Mouse (Mus musculus) G1E (cell line): Measurements from ENCODE around the gene Pdzd3. TPM values are rescaled to one million over a fixed set of nuclear protein-coding genes. Genes with fewer than 3 reads are reported as not detected.

Experiments
- ATAC-seq: 2 replicates; pipeline ENCODE4 v1.8.0; 2016; ENCODE audit warnings: mild to moderate bottlenecking; ENCODE audit not compliant: insufficient number of reproducible peaks, poor library complexity, low FRiP score, severe bottlenecking; ENCODE audit errors: extremely low read depth
- DNase-seq: peaks from one replicate; pipeline ENCODE4 v3.0.0; 2012; ENCODE audit warnings: low spot score
- H3K27me3 ChIP-seq: 2 replicates; pipeline ENCODE4 v1.6.1; 2012; ENCODE audit warnings: mild to moderate bottlenecking, low read length, inconsistent platforms; ENCODE audit not compliant: insufficient read depth
- H3K36me3 ChIP-seq: replicated peaks from 2 replicates; pipeline ENCODE3; 2012; ENCODE audit warnings: mild to moderate bottlenecking, inconsistent platforms
- H3K4me1 ChIP-seq: 2 replicates; pipeline ENCODE4 v1.6.1; 2012; ENCODE audit warnings: low read depth, low read length, inconsistent platforms, mixed read lengths; ENCODE audit not compliant: insufficient read depth
- H3K4me3 ChIP-seq: 2 replicates; pipeline ENCODE4 v1.5.1; 2012; ENCODE audit warnings: low read depth, mild to moderate bottlenecking, inconsistent platforms, low read length, moderate library complexity, mixed read lengths
- H3K9me3 ChIP-seq: replicated peaks from 2 replicates; pipeline ENCODE4 v1.6.1; 2012; ENCODE audit warnings: inconsistent platforms
- CTCF ChIP-seq: IDR thresholded peaks from 2 replicates; pipeline ENCODE4 v1.5.1; 2012; ENCODE audit warnings: low read depth, low read length, inconsistent platforms, mixed read lengths
- GATA1 ChIP-seq: IDR thresholded peaks from 2 replicates; pipeline ENCODE4 v1.6.1; 2012; ENCODE audit warnings: borderline replicate concordance, low read length, inconsistent platforms, mixed read lengths
- GATA2 ChIP-seq: IDR thresholded peaks from 2 replicates; pipeline ENCODE4 v1.6.1; 2012; ENCODE audit warnings: low read depth, low read length, inconsistent platforms, borderline replicate concordance
- POLR2AphosphoS5 ChIP-seq: IDR thresholded peaks from 2 replicates; pipeline ENCODE4 v1.6.1; 2012; ENCODE audit warnings: low read depth, low read length, inconsistent platforms; ENCODE audit not compliant: insufficient replicate concordance
- TAL1 ChIP-seq: conservative IDR thresholded peaks from 2 replicates; pipeline ENCODE4 v1.6.1; 2012; ENCODE audit warnings: low read depth, low read length, inconsistent platforms, mixed read lengths
- polyA plus RNA-seq: library from polyadenylated mRNA; stranded (reverse); fragments of >175 nt; gene quantifications from 2 replicates; pipeline ENCODE4 v1.2.3, GENCODE M21; 2012
- total RNA-seq, 2 experiments: library from RNA; stranded (forward) in 1 of 2; stranded (reverse) in 1 of 2; fragments of 200-1000 nt in 1 of 2; fragments of >200 nt in 1 of 2; fragmentation: Nextera tagmentation in 1 of 2; gene quantifications; 2 replicates each; pipeline ENCODE4 v1.2.3; 2014 to 2017

Pdzd3 gene
- total and polyA plus RNA-seq, 3 experiments = not detected

DNA sequence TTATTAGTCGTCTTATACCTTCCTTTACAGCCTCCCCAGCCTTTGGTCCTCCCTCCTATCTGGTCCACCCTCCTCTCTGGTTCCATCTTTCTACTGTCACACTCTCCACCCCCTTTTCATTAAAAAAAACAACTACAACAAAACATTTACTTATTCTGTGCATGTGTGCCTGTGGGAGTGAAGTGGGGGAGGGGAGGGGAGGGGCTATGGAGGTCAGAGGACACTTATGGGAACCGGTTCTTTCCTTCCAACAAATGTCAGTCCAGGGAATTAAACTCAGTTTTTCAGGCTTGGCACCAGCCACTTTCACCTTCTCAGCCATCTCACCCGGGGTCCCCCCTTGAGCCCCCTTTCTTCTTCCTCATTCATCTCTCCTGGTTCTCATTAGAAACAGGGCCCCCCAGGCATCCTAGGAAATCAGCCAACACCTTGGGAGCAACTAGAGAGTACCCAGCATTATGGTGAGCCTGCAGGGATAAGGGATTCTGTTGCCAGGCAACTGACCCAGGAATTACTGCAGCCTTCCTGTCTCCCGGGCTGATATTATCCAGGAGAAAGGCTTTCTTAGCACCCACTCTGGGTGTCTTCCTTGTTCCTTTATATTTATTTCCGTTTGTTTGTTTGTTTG is 3.4 kb upstream of the Pdzd3 start:
- H3K4me1 ChIP-seq = peaks cover 22% of the 10 kb centered on the region
- H3K9me3 ChIP-seq = no peaks in the 10 kb centered on the region
- no peaks in the 10 kb centered on the region for H3K36me3 ChIP-seq
- no peak for DNase-seq
- TF ChIP-seq GATA1 (no peak), GATA2 (no peak), CTCF (no peak), POLR2AphosphoS5 (no peak), TAL1 (no peak)
- H3K4me3 ChIP-seq = no peak overlapping the region
- ATAC-seq = no peak
- peaks cover 66% of the 10 kb centered on the region for H3K27me3 ChIP-seq

DNA sequence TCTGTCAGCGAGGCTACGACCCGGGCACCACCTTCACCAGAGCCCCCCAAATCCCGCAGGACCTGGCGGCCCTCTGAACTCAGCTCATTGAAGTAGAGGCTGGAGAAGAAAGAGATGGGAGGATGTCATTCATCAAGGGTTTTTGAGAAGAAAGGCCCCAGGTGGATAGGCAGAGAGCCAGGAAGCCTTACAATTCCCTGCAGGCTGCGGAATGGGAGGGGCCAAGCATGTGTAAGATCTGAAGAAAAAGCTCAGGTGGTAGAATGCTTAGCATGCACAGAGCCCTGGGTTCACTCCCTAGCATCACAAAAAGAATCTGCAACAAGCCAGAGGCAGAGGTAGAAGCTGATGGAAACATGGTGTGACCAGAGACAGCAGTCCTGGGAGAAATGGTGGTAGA is 2.2 kb upstream of the Pdzd3 start:
- no peaks in the 10 kb centered on the region for H3K9me3 ChIP-seq
- H3K27me3 ChIP-seq = peaks cover 69% of the 10 kb centered on the region
- ATAC-seq (no peak), DNase-seq (no peak)
- H3K4me3 ChIP-seq = no peak overlapping the region
- H3K4me1 ChIP-seq = peaks cover 22% of the 10 kb centered on the region
- TF ChIP-seq GATA1 = no peak
- no peak for TF ChIP-seq POLR2AphosphoS5
- no peak for TF ChIP-seq TAL1
- TF ChIP-seq GATA2 = no peak
- no peak for TF ChIP-seq CTCF
- H3K36me3 ChIP-seq = no peaks in the 10 kb centered on the region

DNA sequence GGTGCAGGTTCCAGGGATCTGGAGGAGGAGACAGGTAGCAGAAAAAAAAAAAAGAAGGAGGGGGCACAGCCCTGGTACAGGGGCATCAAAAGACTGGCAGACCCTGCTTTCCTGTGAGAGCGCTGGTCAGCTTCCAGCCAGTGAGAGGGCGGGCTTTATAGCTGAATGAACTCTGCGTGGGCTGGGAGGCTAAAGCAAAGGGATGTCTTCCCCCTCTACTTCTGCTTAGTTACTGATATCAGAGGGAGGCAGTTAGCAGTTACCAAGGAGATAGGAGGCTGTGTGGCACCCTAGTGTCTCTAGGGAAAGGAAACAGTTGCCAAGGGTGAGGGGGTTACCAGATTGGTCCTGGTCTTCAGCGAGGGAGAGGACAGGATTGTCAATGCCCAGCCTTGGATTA is 826 bp downstream of the Pdzd3 start:
- TF ChIP-seq POLR2AphosphoS5 (no peak), GATA2 (no peak), TAL1 (no peak), GATA1 (no peak), CTCF (no peak)
- no peaks in the 10 kb centered on the region for H3K9me3 ChIP-seq
- H3K4me3 ChIP-seq = no peak overlapping the region
- H3K27me3 ChIP-seq = peaks cover 79% of the 10 kb centered on the region
- ATAC-seq (no peak), DNase-seq (no peak)
- H3K36me3 ChIP-seq = no peaks in the 10 kb centered on the region
- H3K4me1 ChIP-seq = peaks cover 20% of the 10 kb centered on the region

GRCm38 (mm10) chr9:44249181-44250146 is 1.8 kb downstream of the Pdzd3 start:
- Histone ChIP-seq H3K27me3 (peaks cover 75% of the 10 kb centered on the region), H3K36me3 (no peaks in the 10 kb centered on the region), H3K4me3 (no peak overlapping the region), H3K9me3 (no peaks in the 10 kb centered on the region), H3K4me1 (peaks cover 17% of the 10 kb centered on the region)
- no peak for ATAC-seq
- peak; percentile 36 for DNase-seq
- TF ChIP-seq GATA1 = no peak
- no peak for TF ChIP-seq TAL1
- no peak for TF ChIP-seq GATA2

- no peaks in the 10 kb centered on the region for H3K36me3 ChIP-seq
- no peak for DNase-seq
- ATAC-seq = no peak
- no peak for TF ChIP-seq GATA2
- no peak for TF ChIP-seq TAL1
- no peak for TF ChIP-seq GATA1
- TF ChIP-seq POLR2AphosphoS5 = no peak
- no peak for TF ChIP-seq CTCF
- no peaks in the 10 kb centered on the region for H3K9me3 ChIP-seq
- H3K4me1 ChIP-seq = peaks cover 17% of the 10 kb centered on the region
- H3K4me3 ChIP-seq = no peak overlapping the region
- H3K27me3 ChIP-seq = peaks cover 70% of the 10 kb centered on the region
Measured at GRCm38 (mm10) chr9:44247907-44248306, 3.4 kb downstream of the Pdzd3 start.

- no peaks in the 10 kb centered on the region for H3K9me3 ChIP-seq
- peaks cover 60% of the 10 kb centered on the region for H3K27me3 ChIP-seq
- H3K4me3 ChIP-seq = no peak overlapping the region
- H3K36me3 ChIP-seq = no peaks in the 10 kb centered on the region
- ATAC-seq = no peak
- H3K4me1 ChIP-seq = peaks cover 13% of the 10 kb centered on the region
- TF ChIP-seq CTCF (no peak), GATA2 (no peak), POLR2AphosphoS5 (no peak), GATA1 (no peak), TAL1 (no peak)
- DNase-seq = no peak
Measured at GRCm38 (mm10) chr9:44243621-44244020, 7.7 kb downstream of the Pdzd3 start.
